Mouse (Mus musculus) common myeloid progenitor, adult 5-6 weeks (primary cell): ENCODE data around the gene Adgra3. TPM values are rescaled to one million over a fixed set of nuclear protein-coding genes. Genes with fewer than 3 reads are reported as not detected.

Source experiments
- ATAC-seq: replicated peaks from 2 replicates; pipeline ENCODE4 v1.8.0; 2016; ENCODE audit warnings: low read depth, mild to moderate bottlenecking, moderate TSS enrichment, inconsistent platforms; ENCODE audit not compliant: poor library complexity, severe bottlenecking
- total RNA-seq: library from RNA; stranded (forward); fragments of 200-1000, 187-1606 nt; gene quantifications from 2 replicates; pipeline ENCODE4 v1.2.3, GENCODE M21; 2017

Gene Adgra3
- total RNA-seq, 1 experiment from 2014 or later, result 9.8 TPM

DNA sequence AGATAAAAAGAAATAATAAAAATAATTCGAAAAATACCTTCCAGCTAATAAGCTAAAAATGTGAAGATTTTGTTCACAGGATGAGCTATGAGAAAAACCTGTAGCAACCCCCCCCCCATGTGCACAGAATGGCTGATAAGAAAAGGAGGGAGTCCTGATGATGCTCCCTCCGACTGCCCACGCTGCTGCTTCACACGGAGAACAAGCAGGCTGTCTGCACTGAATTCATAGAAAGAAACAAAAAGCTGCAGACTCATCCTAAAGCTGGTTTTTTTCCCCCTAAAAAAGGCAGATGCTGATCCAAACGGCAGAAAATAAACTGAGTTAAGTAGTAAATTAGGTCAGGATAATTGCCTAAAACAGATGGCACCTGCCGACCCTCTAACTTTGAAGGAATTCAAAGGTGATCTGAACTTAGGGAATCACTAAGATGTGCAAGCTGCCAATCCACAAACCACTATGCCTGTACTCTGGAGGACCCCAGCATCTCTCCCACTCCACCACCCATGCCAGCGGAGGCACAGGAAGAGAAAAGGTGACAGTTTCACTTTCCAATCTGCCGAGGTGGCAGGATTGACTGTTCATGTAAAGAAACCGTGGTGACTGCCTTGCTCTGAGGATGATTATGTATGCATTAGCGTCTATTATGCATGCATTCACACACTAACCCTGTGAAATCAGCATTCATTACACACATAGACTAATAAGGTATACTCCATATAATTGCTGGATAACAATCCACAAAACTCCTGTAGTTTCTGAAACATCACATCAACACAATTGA, 70.6 kb downstream of the Adgra3 start:
- ATAC-seq, result no peak

DNA sequence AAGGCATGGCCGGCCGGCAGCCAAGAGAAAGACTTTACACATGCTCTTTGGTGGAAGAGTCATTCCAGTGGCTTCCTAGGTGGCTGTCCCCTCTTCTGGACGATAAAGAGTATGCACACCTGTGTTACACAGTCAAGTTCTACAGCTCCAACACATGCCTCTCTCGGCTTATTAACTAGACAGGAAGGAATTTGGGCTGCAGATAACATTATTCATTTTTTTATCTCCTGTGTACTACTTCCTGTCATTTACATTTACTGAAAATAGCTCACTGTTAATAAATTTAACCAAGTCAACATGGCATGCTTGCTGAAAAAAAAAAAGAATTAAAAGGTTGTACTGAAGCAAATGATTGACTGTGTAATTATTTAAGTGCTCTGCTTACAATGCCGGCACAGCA, 78.1 kb downstream of the Adgra3 start:
- peak; percentile 69 for ATAC-seq

DNA sequence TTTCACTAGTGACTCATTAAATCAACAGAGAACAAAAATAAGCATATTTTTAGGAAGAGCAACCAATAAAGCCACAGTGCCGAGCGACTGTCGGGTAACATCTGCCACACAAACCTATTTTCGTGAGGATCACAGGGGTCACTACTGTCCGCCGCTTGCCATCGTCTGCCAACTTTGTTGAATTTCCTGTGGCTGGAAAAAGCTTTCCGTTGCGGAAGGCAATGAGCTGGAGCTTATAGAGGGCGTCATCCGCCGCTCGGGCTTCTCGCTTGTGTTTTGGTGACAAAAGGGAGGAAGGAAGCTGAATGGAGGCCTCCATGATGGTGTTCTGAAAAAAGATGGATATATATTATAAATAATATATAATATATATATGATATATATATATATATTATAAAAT, 79.6 kb downstream of the Adgra3 start:
- no peak for ATAC-seq

DNA sequence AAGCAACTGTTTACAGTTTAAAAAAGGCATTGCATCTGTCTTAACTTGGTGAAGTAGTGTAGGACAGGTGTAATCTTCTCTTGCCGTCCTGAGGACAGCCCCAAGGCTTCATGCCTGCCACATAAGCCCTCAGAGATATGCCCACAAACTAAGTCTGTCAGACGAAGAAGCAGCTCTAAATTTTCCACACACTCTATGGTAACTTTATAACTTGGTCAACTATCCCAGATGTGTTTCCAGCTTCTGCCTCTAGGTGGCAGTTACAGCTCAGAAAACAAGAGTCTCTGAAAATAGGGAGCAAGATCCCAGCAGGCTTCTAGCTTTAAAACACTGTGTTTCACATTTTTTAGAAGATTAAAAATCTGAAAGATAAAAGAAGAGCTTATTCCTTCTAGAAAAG, 82.8 kb downstream of the Adgra3 start:
- ATAC-seq, result peak; percentile 83

DNA sequence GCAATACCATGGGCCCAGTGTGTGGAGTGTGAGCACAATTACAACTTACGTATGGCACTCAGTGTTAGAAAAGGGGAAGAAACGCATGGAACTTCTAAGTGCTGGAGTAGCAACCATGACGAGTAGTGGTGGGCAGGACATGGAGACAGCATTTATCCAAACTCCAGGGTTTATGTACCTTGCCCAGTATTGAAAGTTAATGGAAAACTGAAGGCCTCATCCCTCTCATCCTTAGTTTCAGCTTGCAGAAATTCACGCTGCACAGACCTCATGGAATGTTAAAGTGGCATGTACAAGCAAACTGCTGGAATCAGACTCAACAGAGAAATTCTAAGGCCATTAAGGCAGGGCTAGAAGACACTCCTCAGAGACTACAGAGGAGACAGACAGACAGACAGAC, 84.6 kb downstream of the Adgra3 start:
- no peak for ATAC-seq

DNA sequence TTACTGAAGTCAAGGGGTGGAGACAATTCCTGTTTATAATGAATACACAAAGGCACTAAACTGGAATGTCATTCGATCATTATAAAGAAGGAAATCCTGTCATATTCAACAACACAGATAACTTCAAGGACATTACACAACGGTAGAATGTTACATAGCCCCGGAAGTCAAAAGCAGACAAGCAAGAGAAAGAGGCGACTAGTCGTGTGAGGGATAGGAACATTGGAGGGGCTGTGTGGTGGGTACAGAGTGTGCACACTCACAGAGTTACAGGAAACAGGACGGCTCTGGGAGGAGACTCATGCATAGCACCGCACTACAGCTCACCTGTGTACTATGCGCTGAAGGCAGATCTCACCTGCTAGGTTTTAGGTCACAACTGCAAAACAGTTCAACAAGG, 89.1 kb downstream of the Adgra3 start:
- no peak for ATAC-seq

DNA sequence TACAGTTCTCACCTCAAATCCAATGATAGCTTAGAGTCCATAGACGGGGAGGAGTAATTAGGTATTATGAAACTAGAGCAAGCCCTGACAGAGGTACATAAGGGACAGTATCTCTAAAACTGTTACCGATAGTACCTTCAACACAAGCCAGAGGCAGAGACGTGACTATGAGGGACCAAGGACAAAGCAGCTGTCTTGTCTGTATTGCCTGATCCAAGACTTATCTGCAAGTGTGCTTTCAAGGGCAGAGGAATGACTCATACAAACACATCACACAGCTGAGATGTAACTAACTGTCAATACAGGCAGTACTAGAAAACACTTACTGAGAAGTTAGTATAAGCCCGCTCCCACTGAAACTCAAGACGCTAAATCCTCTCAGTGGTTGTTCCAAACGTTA, 91.1 kb downstream of the Adgra3 start:
- ATAC-seq, result no peak

DNA sequence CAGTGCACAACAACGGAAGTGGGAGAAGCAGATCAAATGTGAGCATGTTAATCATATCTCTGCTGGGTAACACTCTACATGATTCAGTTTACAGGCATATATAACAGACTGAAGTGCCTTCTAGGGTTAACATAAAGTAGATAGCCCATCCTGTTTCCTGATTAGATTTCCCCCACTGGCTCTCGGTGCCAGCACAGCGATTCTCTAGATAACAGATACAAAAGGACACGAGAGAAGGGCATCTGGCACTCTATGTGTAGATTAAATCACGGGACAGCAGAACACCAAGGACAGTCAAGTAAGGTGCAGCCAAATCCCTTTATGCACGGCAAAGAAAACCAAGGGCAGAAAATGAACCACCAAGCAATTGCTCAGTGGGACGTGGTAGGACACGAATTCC, 93.0 kb downstream of the Adgra3 start:
- ATAC-seq, result no peak

DNA sequence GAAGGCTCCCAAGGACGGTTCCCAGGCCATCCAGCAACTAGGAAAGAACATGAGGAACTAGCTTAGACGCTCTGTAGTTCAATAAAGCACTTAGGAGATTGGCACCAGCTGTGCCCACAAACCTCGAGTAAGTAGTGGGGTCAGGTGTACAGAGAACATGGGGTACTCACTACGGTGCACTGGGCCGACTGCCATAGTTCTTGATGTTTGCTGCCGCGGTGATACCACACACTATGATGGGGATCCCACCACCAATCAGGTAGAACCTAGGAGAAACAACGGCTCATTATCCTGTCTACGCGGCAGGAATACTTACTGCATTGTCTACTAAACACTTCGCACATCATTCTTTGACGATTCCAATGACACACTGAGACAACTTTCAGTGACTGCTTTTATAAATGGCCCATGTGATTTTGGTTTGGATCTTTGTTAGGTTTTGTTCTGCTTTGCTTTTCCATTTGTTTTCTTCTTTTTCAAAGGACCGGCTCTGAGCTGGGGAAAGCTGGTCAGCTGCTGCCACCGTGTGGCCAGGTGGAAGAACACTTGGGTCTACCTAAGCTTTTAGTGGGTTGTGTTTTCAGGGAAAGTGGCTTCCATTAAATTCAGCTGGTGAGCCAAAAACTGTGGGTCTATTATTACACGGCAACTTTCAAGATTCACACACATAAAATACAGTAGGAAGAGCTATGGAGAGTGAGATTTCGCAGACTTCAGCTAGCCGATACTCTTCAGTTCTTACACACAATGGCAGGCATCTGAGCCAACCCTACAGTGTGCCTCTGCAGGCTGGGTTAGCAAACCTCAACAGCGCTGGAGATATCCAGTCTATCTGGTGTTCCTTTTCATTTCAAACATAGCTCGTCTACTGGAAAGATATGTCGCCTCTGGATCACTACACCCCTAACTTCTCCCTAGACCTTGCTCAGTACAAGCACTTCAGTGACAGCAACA, 97.1 kb downstream of the Adgra3 start:
- peak; percentile 78 for ATAC-seq

DNA sequence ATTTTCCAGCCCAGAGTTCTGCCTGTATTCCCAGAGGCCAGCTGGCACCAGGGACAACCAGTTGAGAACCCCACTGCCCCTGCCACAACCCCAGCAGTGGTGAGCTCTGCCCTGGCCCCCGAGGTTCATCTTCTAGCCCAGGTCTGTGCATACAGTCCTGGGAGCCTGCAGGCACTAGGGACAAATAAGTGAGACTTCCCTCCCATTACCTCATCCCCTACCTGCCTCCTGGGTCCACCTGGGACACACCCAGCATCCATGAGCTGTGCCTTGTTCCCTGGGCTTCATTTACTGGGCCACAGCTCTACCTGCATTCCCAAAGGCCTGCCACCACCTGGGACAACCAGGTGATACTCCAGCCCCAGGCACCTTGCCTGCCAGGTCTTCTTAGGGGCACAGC, 122.5 kb downstream of the Adgra3 start:
- ATAC-seq, result no peak

DNA sequence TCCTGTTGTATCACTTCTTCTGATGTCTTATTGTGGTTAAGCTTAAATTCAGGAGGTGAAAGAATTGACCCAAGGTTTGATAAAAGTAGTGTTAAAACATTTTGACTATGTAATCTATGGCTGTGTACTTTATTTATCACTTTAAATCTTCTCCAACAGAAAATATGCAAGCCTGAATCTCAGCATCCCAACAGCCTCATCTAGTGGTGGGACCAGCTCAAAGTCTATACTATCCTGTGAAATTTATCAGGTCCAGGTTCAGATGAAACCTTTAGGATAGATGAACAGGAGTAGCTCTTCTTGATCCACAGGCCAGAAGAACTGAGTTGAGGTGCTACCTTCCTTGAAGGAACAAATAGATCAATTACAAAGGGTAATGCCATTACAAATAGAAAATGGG, 134.1 kb downstream of the Adgra3 start:
- ATAC-seq, result no peak

DNA sequence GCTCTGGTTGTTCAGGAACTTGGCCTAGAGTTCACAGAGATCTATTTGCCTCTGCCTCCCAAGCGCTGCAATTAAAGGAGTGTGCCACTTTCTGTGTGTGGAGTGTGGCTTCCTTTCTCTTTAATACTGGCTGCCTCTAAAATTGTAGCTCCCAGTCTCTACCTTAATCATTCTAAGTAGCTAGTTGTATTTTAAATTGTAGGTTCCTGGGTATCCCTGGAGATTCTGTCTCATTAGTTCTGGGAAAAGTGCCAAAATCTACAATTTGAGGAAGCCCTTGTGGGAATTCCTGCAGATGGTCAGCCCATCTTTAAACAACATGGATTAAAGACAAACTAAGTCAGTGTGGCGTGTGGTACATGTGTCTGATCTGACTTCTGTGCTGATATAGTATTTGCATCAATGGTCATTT, 143.1 kb downstream of the Adgra3 start:
- ATAC-seq, result no peak
